In genomic region chr14:33885466-33885865, GRCm38 (mm10) we compare ENCODE assay signal across 27 mouse cellular contexts. TPM values are rescaled to one million over a fixed set of nuclear protein-coding genes. Genes with fewer than 3 reads are reported as not detected.
"Had no signal": no experiment of that assay in that cellular context is flagged by ENCODE, and none has a peak within 500 bp of the region (broad histone marks: within the 10 kb centered on the region; RNA-seq: fewer than 3 reads in every experiment).

No protein-coding gene starts in this region.

- DNase-seq: kidney, adult 2 months; kidney, postnatal 25 days; layer of hippocampus, adult 9-11 months; left cerebral cortex, postnatal 4 days; liver, postnatal 0 days; right cerebral cortex, postnatal 4 days; thymus, adult 2 months; thymus, postnatal 14 days had no signal

- H3K27me3 ChIP-seq: limb, embryonic 12.5 days; limb, embryonic 15.5 days; megakaryocyte, embryonic 14.5 days; midbrain, embryonic 13.5 days had no signal

- H3K4me1 ChIP-seq: limb, embryonic 15.5 days; megakaryocyte, embryonic 14.5 days; midbrain, embryonic 13.5 days had no signal

- H3K4me3 ChIP-seq: layer of hippocampus, adult 2 months; left cerebral cortex, adult 2 months; limb, embryonic 12.5 days; limb, embryonic 15.5 days; megakaryocyte, embryonic 14.5 days; midbrain, embryonic 10.5 days; midbrain, embryonic 13.5 days had no signal

- H3K27ac ChIP-seq: kidney, postnatal 0 days; layer of hippocampus, adult 2 months; left cerebral cortex, adult 2 months; limb, embryonic 12.5 days; limb, embryonic 15.5 days; liver, embryonic 14.5 days; midbrain, embryonic 10.5 days; midbrain, embryonic 13.5 days; stomach, postnatal 0 days had no signal

- H3K36me3 ChIP-seq: limb, embryonic 12.5 days; limb, embryonic 15.5 days; midbrain, embryonic 10.5 days; midbrain, embryonic 13.5 days had no signal

- H3K4me2 ChIP-seq: limb, embryonic 12.5 days; limb, embryonic 15.5 days; liver, embryonic 11.5 days; midbrain, embryonic 13.5 days had no signal

- ATAC-seq: intestine, postnatal 0 days; liver, postnatal 0 days; midbrain, embryonic 13.5 days had no signal

- H3K9me3 ChIP-seq: limb, embryonic 12.5 days; limb, embryonic 15.5 days; midbrain, embryonic 10.5 days; midbrain, embryonic 13.5 days had no signal

- H3K9ac ChIP-seq: limb, embryonic 12.5 days; limb, embryonic 15.5 days; liver, embryonic 14.5 days; liver, postnatal 0 days; midbrain, embryonic 13.5 days had no signal

RNA-seq across cellular contexts. Expression of gene Gdf2, which starts 55.4 kb away (rescaled TPM):
- total RNA-seq: layer of hippocampus, adult 2 months; layer of hippocampus, postnatal 25 days; left cerebral cortex, adult 2 months; left cerebral cortex, postnatal 14 days; left cerebral cortex, postnatal 4 days had no signal
- polyA plus RNA-seq: intestine, postnatal 0 days; kidney, adult 2 months; kidney, embryonic 14.5 days; kidney, postnatal 0 days; large intestine, adult 2 months; limb, embryonic 12.5 days; limb, embryonic 15.5 days; midbrain, embryonic 10.5 days; midbrain, embryonic 13.5 days; midbrain, postnatal 0 days; neural tube, embryonic 14.5 days; stomach, embryonic 14.5 days; thymus, adult 2 months had no signal
